Mouse (Mus musculus): Measurements from ENCODE around the gene Vgf. TPM values are rescaled to one million over a fixed set of nuclear protein-coding genes. Genes with fewer than 3 reads are reported as not detected.

Gene Vgf
- polyA plus RNA-seq, 1 experiment = 0.28 TPM

DNA sequence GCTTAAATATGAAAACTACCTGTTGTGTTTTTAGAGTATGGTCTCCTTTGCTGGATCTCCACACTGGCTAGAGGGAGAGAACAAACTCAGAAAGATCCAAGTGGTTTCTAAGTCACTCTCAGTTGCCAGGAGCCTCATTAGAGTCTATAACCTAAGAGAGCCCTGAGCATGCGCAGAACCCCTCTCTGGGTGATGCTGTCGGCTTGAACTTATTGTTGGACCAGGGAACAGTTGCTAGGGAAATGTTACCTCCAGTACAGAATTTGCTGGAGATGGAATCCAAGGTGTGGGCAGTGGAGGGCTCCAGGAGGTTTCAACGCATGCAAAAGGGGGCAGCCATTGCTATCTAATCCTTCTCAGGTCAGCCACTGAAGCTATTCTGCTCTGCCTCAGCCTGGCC is 1.9 kb upstream of the Vgf start:
- Histone ChIP-seq H3K36me3 (ENCODE audit: control insufficient read depth, insufficient read depth) (no peaks in the 10 kb centered on the region), H3ac (ENCODE audit: control insufficient read depth, insufficient read length, low read depth) (no peak overlapping the region), H3K79me2 (ENCODE audit: control insufficient read depth, insufficient read depth) (no peaks in the 10 kb centered on the region), H3K4me3 (ENCODE audit: insufficient read depth, poor library complexity, severe bottlenecking) (no peak overlapping the region), H3K79me3 (ENCODE audit: low read depth) (no peaks in the 10 kb centered on the region), H3K27me3 (ENCODE audit: control insufficient read depth, insufficient read depth, insufficient read length) (no peaks in the 10 kb centered on the region)
- TF ChIP-seq MAX (IDR thresholded peaks at IDR 0.05) = no peak
- TF ChIP-seq MYOD1 (IDR thresholded peaks at IDR 0.05; ENCODE audit: control insufficient read depth, insufficient read length, low read depth) = no peak
- no peak for TF ChIP-seq USF1 (IDR thresholded peaks at IDR 0.05; ENCODE audit: low read depth)
- TF ChIP-seq FOSL1 (IDR thresholded peaks at IDR 0.05; ENCODE audit: insufficient read depth, low read length, poor library complexity, severe bottlenecking) = no peak
- TF ChIP-seq CEBPB (IDR thresholded peaks at IDR 0.05; ENCODE audit: low read depth) = no peak
- no peak for TF ChIP-seq MYOG (IDR thresholded peaks at IDR 0.05; ENCODE audit: control insufficient read depth, extremely low read depth, insufficient read length)

DNA sequence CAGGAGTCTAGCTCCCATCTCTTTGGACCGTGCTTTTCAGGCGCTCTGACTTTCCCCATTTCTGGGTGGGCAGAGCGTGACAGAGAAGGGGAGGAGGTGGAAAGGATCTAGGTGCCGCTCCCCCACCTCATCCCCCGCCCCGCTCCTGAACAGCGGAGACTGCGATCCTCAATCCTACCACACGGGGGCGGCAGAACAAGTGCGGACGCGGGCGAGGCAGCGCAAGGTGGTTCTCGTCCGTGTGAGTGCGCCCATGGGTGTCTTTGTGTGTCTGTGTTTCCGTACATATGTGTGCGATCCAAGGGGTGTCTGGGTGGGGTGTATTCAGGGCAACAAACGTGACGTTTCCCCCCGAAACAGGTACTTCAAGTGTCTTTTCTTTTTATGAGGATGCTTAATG is 1.1 kb upstream of the Vgf start:
- Histone ChIP-seq H3K36me3 (ENCODE audit: control insufficient read depth, insufficient read depth) (no peaks in the 10 kb centered on the region), H3K27me3 (ENCODE audit: control insufficient read depth, insufficient read depth, insufficient read length) (no peaks in the 10 kb centered on the region), H3K4me3 (ENCODE audit: insufficient read depth, poor library complexity, severe bottlenecking) (no peak overlapping the region), H3K79me3 (ENCODE audit: low read depth) (no peaks in the 10 kb centered on the region), H3ac (ENCODE audit: control insufficient read depth, insufficient read length, low read depth) (no peak overlapping the region), H3K79me2 (ENCODE audit: control insufficient read depth, insufficient read depth) (no peaks in the 10 kb centered on the region)
- peak; percentile 96 for TF ChIP-seq CTCF (IDR thresholded peaks at IDR 0.05; ENCODE audit: control insufficient read depth, insufficient read depth, insufficient read length)
- no peak for TF ChIP-seq MYOG (IDR thresholded peaks at IDR 0.05; ENCODE audit: control insufficient read depth, extremely low read depth, insufficient read length)

DNA sequence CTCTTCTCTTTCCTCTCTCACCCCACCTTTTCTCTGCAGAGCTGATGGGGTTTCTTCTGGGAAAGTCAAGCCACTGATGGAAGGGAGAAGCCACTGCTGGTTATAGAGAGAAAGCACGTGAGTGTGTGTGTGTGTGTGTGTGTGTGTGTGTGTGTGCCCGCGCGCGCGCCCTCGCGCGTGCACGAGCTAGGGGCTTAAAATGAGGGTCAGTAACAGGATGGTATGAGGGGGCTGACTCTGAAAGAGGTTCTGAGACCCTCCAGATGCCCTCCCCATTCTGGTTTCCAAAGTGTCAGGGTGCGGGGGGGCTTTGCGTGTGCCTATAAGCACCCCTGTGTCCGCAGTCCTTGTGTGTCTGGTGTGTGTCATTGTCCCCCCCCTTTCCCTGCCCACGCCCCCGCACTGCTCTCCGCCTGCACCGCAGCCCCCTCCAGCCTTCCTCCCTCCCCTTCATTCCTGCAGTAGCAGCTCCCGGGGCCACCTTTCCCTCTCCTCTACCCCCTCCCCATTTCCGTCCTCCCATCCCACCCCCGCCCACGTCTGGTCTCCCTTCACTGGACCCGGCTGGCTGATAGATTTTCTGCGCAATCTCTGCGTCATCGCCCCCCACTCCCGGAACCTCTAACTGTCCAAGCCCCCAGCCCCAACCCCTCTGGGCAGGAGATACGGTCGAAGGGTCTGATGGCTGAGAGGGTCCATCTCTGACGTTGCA is 2.5 kb downstream of the Vgf start:
- no peak overlapping the region for H3K4me3 ChIP-seq (ENCODE audit: insufficient read depth, poor library complexity, severe bottlenecking)
- no peak for TF ChIP-seq CEBPB (IDR thresholded peaks at IDR 0.05; ENCODE audit: low read depth)
- no peak for TF ChIP-seq CTCF (IDR thresholded peaks at IDR 0.05; ENCODE audit: control insufficient read depth, insufficient read depth, insufficient read length)

DNA sequence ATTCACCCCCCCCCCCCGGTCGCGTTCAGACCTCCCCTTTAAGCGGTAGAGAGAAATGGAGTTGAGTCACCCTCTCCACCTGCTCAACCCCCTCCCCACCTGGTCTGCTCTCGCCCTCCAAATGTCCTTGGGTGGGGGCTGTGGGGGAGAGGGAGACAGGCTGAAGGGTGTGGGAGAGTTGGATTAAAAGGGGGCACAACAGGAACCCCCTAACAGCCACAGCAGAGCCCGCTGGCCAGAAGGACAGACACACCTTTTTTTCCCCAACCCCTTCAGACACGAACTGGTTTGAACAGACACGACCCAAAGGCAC is 3.0 kb downstream of the Vgf start:
- Histone ChIP-seq H3K79me3 (ENCODE audit: low read depth) (no peaks in the 10 kb centered on the region), H3K36me3 (ENCODE audit: control insufficient read depth, insufficient read depth) (no peaks in the 10 kb centered on the region), H3ac (ENCODE audit: control insufficient read depth, insufficient read length, low read depth) (no peak overlapping the region), H3K4me3 (ENCODE audit: insufficient read depth, poor library complexity, severe bottlenecking) (no peak overlapping the region), H3K27me3 (ENCODE audit: control insufficient read depth, insufficient read depth, insufficient read length) (no peaks in the 10 kb centered on the region), H3K79me2 (ENCODE audit: control insufficient read depth, insufficient read depth) (no peaks in the 10 kb centered on the region)
- no peak for TF ChIP-seq MAX (IDR thresholded peaks at IDR 0.05)
- no peak for TF ChIP-seq USF1 (IDR thresholded peaks at IDR 0.05; ENCODE audit: low read depth)
- TF ChIP-seq MYOG (IDR thresholded peaks at IDR 0.05; ENCODE audit: control insufficient read depth, extremely low read depth, insufficient read length) = no peak
- no peak for TF ChIP-seq FOSL1 (IDR thresholded peaks at IDR 0.05; ENCODE audit: insufficient read depth, low read length, poor library complexity, severe bottlenecking)
- no peak for TF ChIP-seq CEBPB (IDR thresholded peaks at IDR 0.05; ENCODE audit: low read depth)
- TF ChIP-seq MYOD1 (IDR thresholded peaks at IDR 0.05; ENCODE audit: control insufficient read depth, insufficient read length, low read depth) = no peak
- no peak for TF ChIP-seq CTCF (IDR thresholded peaks at IDR 0.05; ENCODE audit: control insufficient read depth, insufficient read depth, insufficient read length)

More for the DNA sequence above, 2.5 kb downstream of the Vgf start:
- Histone ChIP-seq H3K36me3 (ENCODE audit: control insufficient read depth, insufficient read depth) (no peaks in the 10 kb centered on the region), H3K79me3 (ENCODE audit: low read depth) (no peaks in the 10 kb centered on the region), H3K27me3 (ENCODE audit: control insufficient read depth, insufficient read depth, insufficient read length) (no peaks in the 10 kb centered on the region), H3ac (ENCODE audit: control insufficient read depth, insufficient read length, low read depth) (no peak overlapping the region), H3K79me2 (ENCODE audit: control insufficient read depth, insufficient read depth) (no peaks in the 10 kb centered on the region)

DNA sequence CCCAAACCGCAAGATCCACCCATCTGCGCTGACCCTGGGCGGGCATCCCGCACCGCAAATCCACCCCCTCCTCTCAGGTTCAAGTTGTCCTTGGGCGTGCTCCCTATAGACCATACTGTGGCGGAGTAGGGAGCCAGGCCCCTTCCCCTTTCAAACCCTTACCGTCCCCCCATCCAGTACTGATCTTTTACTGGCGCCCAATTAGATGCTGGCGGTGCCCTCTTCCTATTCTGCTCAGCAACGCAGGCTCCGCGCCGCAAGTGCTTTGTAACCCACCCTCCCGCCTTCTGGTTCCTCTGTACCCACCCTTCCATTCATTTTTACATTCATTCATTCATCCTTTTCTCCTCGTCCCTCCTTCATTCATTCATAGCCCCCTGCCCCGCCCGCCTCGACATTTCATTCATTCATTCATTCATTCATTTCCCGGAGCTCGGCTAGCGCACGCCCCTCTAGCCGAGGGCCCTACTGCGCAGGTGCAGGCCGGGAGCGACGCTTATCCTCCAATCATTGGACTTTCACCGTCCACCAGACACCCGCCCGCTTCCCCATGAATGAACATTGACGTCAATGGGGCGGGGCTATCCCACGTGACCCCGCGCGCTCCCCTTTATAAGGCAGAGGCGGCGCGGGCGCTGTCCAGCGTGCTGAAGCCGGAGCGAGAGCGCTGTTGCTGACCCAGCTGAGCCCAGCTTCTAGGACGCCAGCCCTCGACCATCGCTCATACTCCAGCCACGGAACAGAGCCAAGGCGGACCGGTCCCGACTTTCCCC is 3.6 kb downstream of the Vgf start:
- Histone ChIP-seq H3K79me2 (ENCODE audit: control insufficient read depth, insufficient read depth) (no peaks in the 10 kb centered on the region), H3K36me3 (ENCODE audit: control insufficient read depth, insufficient read depth) (peaks cover 2% of the 10 kb centered on the region), H3ac (ENCODE audit: control insufficient read depth, insufficient read length, low read depth) (no peak overlapping the region), H3K79me3 (ENCODE audit: low read depth) (no peaks in the 10 kb centered on the region), H3K27me3 (ENCODE audit: control insufficient read depth, insufficient read depth, insufficient read length) (no peaks in the 10 kb centered on the region), H3K4me3 (ENCODE audit: insufficient read depth, poor library complexity, severe bottlenecking) (peak overlapping the region; percentile 21)
- TF ChIP-seq CTCF (IDR thresholded peaks at IDR 0.05; ENCODE audit: control insufficient read depth, insufficient read depth, insufficient read length) = no peak
- no peak for TF ChIP-seq CEBPB (IDR thresholded peaks at IDR 0.05; ENCODE audit: low read depth)
- no peak for TF ChIP-seq FOSL1 (IDR thresholded peaks at IDR 0.05; ENCODE audit: insufficient read depth, low read length, poor library complexity, severe bottlenecking)
- TF ChIP-seq MAX (IDR thresholded peaks at IDR 0.05) = peak; percentile 69
- no peak for TF ChIP-seq MYOG (IDR thresholded peaks at IDR 0.05; ENCODE audit: control insufficient read depth, extremely low read depth, insufficient read length)
- no peak for TF ChIP-seq MYOD1 (IDR thresholded peaks at IDR 0.05; ENCODE audit: control insufficient read depth, insufficient read length, low read depth)
- TF ChIP-seq USF1 (IDR thresholded peaks at IDR 0.05; ENCODE audit: low read depth) = peak; percentile 92

DNA sequence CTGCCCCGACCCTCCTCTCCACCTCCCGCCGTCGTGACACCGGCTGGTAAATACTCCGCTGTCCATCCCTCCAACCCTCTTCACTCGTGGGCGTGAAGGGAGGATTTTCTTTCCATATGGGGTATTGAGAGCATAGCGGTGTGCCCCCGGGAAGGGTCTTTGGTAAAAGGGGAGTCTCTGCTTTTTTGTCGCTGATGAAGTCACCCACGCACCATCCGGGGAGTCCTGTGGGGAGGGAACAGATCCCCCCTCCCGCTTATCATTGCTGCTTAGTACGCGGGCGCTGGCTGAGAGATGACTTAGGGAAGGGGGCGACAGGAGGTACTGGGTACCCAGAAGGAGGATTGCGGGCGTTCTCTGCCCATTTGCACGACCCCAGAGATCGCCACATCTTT is 4.2 kb downstream of the Vgf start:
- Histone ChIP-seq H3K79me2 (ENCODE audit: control insufficient read depth, insufficient read depth) (no peaks in the 10 kb centered on the region), H3K4me3 (ENCODE audit: insufficient read depth, poor library complexity, severe bottlenecking) (no peak overlapping the region), H3K27me3 (ENCODE audit: control insufficient read depth, insufficient read depth, insufficient read length) (no peaks in the 10 kb centered on the region), H3ac (ENCODE audit: control insufficient read depth, insufficient read length, low read depth) (no peak overlapping the region), H3K36me3 (ENCODE audit: control insufficient read depth, insufficient read depth) (peaks cover 4% of the 10 kb centered on the region), H3K79me3 (ENCODE audit: low read depth) (no peaks in the 10 kb centered on the region)
- TF ChIP-seq USF1 (IDR thresholded peaks at IDR 0.05; ENCODE audit: low read depth) = no peak
- no peak for TF ChIP-seq MYOG (IDR thresholded peaks at IDR 0.05; ENCODE audit: control insufficient read depth, extremely low read depth, insufficient read length)
- TF ChIP-seq FOSL1 (IDR thresholded peaks at IDR 0.05; ENCODE audit: insufficient read depth, low read length, poor library complexity, severe bottlenecking) = no peak
- TF ChIP-seq MYOD1 (IDR thresholded peaks at IDR 0.05; ENCODE audit: control insufficient read depth, insufficient read length, low read depth) = no peak
- TF ChIP-seq CEBPB (IDR thresholded peaks at IDR 0.05; ENCODE audit: low read depth) = no peak
- TF ChIP-seq CTCF (IDR thresholded peaks at IDR 0.05; ENCODE audit: control insufficient read depth, insufficient read depth, insufficient read length) = no peak
- no peak for TF ChIP-seq MAX (IDR thresholded peaks at IDR 0.05)

Data from C2C12 (cell line).